Mouse (Mus musculus) lung, postnatal 0 days (tissue): ENCODE measurements around the gene Ms4a6b. TPM values are rescaled to one million over a fixed set of nuclear protein-coding genes. Genes with fewer than 3 reads are reported as not detected.
"Not testable (repeated sequence)": the region's sequence is repeated elsewhere in the genome, so short reads cannot be mapped to it uniquely, and the experiment has no call there.

ENCODE experiments used
- ATAC-seq: fragments of 200-750 bp; cut with Nextera tagmentation; 2 replicates; pipeline ENCODE4 v1.8.0; 2017; ENCODE audit warnings: moderate library complexity
- DNase-seq: peaks from one replicate; pipeline ENCODE4 v3.0.0-alpha.2; 2016; ENCODE audit warnings: low spot score
- H3K27ac ChIP-seq: fragments of 300-500 bp; sonication (generic); 2 replicates; pipeline ENCODE4 v1.5.1; 2014; ENCODE audit warnings: antibody characterized with exemption, mild to moderate bottlenecking, low read length, mixed read lengths
- H3K27me3 ChIP-seq: fragments of 300-500 bp; sonication (generic); replicated peaks from 2 replicates; pipeline ENCODE4 v1.6.1; 2014; ENCODE audit warnings: low read length, mixed read lengths; ENCODE audit not compliant: insufficient read depth
- H3K36me3 ChIP-seq: fragments of 300-500 bp; sonication (generic); 2 replicates; pipeline ENCODE4 v1.6.1; 2014; ENCODE audit warnings: low read length, mixed read lengths; ENCODE audit not compliant: insufficient read depth
- H3K4me1 ChIP-seq: fragments of 300-500 bp; sonication (generic); 2 replicates; pipeline ENCODE4 v1.6.1; 2014; ENCODE audit warnings: antibody characterized with exemption, low read depth, low read length, mixed read lengths; ENCODE audit not compliant: insufficient read depth
- H3K4me2 ChIP-seq: fragments of 300-500 bp; sonication (generic); replicated peaks from 2 replicates; pipeline ENCODE4 v1.6.1; 2014; ENCODE audit warnings: low read depth, mild to moderate bottlenecking, low read length, moderate library complexity, mixed read lengths
- H3K4me3 ChIP-seq: fragments of 300-500 bp; sonication (generic); 2 replicates; pipeline ENCODE4 v1.5.1; 2014; ENCODE audit warnings: low read depth, low read length
- H3K9ac ChIP-seq: fragments of 300-500 bp; sonication (generic); replicated peaks from 2 replicates; pipeline ENCODE4 v1.6.1; 2014; ENCODE audit warnings: low read depth, mild to moderate bottlenecking
- H3K9me3 ChIP-seq: fragments of 300-500 bp; sonication (generic); 2 replicates; pipeline ENCODE4 v1.6.1; 2016; ENCODE audit warnings: low read length, mixed read lengths
- CTCF ChIP-seq: IDR thresholded peaks from 2 replicates; pipeline ENCODE4 v1.5.1; 2016; ENCODE audit warnings: antibody characterized with exemption, mild to moderate bottlenecking
- EP300 ChIP-seq: IDR thresholded peaks from 2 replicates; pipeline ENCODE4 v1.6.1; 2016; ENCODE audit warnings: antibody characterized with exemption, mild to moderate bottlenecking, control low read depth
- WGBS: fragments of 180-500 bp; shearing (Covaris S2); extraction: QIAGEN DNeasy Blood & Tissue Kit; methylation state at CpG from one replicate; pipeline ENCODE4 v1.1.7; 2014; 5-methylcytosine and 5-hydroxymethylcytosine counted together
- polyA plus RNA-seq: library from polyadenylated mRNA; unstranded; fragments of >200 nt; fragmentation: Nextera tagmentation; extraction: Ambion mirVana; gene quantifications from 2 replicates; pipeline ENCODE4 v1.2.1, GENCODE M21; 2015

The Ms4a6b gene
- polyA plus RNA-seq, 1 experiment from 2014 or later: 7.1 TPM

DNA sequence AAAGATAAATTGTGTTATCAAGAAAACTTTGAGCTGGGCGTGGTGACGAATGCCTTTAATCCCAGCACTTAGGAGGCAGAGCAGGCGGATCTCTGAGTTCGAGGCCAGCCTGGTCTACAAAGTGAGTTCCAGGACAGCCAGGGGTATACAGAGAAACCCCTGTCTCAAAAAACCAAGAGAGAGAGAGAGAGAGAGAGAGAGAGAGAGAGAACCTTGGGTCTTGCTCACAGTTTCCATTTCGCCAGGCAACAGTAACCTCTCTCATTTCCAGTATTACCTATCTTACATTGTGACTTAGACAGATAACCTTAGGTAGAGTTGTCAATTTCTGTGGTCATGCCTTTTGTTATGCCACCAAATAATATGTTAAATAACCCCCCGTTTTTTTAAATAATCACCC lies 20.0 kb upstream of the Ms4a6b start:
- WGBS: 73% methylated on average over 6 of the region's 6 CpGs
- Histone ChIP-seq H3K4me3 (no peak overlapping the region), H3K9ac (no peak overlapping the region), H3K27ac (no peak overlapping the region), H3K4me2 (no peak overlapping the region), H3K4me1 (no peaks in the 10 kb centered on the region), H3K9me3 (no peaks in the 10 kb centered on the region), H3K36me3 (no peaks in the 10 kb centered on the region), H3K27me3 (no peaks in the 10 kb centered on the region)
- no peak for TF ChIP-seq CTCF
- no peak for TF ChIP-seq EP300
- ATAC-seq (no peak), DNase-seq (no peak)

DNA sequence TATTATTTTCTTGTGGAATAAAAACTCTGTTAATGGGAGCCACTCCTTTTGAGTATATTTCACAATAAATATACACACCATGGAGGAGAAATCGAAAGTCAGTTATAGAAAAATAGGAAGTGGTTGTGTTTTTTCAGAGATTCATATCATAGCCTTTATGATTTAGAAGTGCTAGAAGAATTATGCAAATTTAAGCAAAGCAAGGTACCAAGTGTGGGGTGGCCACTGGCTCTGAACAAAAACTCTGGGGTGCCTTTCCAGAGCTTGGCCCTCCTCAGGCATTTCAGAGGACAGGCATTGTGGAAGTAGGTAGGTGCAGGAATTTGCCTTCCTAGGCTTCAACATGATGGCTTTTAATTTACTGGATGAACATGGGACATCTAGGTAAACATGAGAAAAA lies 19.0 kb upstream of the Ms4a6b start:
- not testable (repeated sequence) for H3K9me3 ChIP-seq, H3K27ac ChIP-seq, H3K36me3 ChIP-seq, H3K9ac ChIP-seq, H3K4me2 ChIP-seq, ATAC-seq, H3K4me1 ChIP-seq, DNase-seq, H3K27me3 ChIP-seq, H3K4me3 ChIP-seq
- 65% methylated on average over 1 of the region's 1 CpGs for WGBS

- 89% methylated on average over 1 of the region's 1 CpGs for WGBS
- H3K4me3 ChIP-seq: no peak overlapping the region
- ATAC-seq: no peak
Measured at GRCm38 (mm10) chr19:11500796-11501195, 15.5 kb upstream of the Ms4a6b start.

DNA sequence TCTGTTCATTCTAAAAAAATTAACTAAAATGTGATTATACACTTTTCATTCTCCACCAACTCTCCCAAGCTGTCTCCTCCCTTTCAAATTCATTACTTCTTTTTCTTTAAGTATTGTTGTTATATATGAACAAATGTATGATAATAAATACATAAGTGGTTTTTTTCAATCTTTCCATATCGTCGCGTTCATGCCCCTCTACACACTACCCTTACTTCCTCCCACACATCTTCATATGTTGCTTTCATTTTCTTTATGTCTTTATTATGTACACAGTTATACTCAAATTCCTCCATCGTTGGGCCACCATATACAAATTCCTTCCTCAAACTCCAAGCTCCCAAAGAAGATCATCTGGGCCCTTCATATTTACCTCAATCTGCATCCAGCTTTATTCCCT lies 15.0 kb upstream of the Ms4a6b start:
- Histone ChIP-seq H3K4me2 (no peak overlapping the region), H3K9ac (no peak overlapping the region), H3K4me3 (no peak overlapping the region), H3K4me1 (no peaks in the 10 kb centered on the region), H3K36me3 (no peaks in the 10 kb centered on the region), H3K27me3 (no peaks in the 10 kb centered on the region), H3K9me3 (no peaks in the 10 kb centered on the region), H3K27ac (no peak overlapping the region)
- DNase-seq (no peak), ATAC-seq (no peak)
- WGBS: 78% methylated on average over 4 of the region's 4 CpGs
- TF ChIP-seq CTCF: no peak
- no peak for TF ChIP-seq EP300

More at GRCm38 (mm10) chr19:11500796-11501195, 15.5 kb upstream of the Ms4a6b start:
- H3K4me2 ChIP-seq: no peak overlapping the region
- no peaks in the 10 kb centered on the region for H3K9me3 ChIP-seq
- H3K27ac ChIP-seq: no peak overlapping the region
- H3K9ac ChIP-seq: no peak overlapping the region
- no peaks in the 10 kb centered on the region for H3K27me3 ChIP-seq
- H3K36me3 ChIP-seq: no peaks in the 10 kb centered on the region
- H3K4me1 ChIP-seq: no peaks in the 10 kb centered on the region
- DNase-seq: no peak
- TF ChIP-seq EP300: no peak
- TF ChIP-seq CTCF: no peak

DNA sequence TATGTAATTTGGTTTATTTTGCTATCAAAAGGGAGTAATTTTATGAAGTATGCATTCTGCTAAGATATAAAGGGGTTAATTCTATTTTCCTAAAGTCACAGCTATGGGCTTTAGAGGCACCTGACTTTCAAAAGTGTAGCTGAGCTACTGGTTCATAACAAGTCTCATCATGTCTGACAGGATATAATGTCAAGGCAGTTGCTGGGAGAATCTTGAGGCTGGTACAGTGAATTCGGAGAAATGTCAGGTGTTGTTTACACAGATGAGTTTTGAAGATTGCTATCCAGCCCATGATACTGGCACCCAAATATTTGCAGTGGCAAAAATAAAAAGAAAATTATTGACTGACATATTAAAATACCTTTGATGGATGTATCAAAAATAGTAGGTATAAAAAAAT lies 11.5 kb upstream of the Ms4a6b start:
- Histone ChIP-seq H3K36me3 (no peaks in the 10 kb centered on the region), H3K4me2 (no peak overlapping the region), H3K27me3 (no peaks in the 10 kb centered on the region), H3K9ac (no peak overlapping the region), H3K9me3 (no peaks in the 10 kb centered on the region), H3K4me3 (no peak overlapping the region), H3K4me1 (no peaks in the 10 kb centered on the region), H3K27ac (no peak overlapping the region)
- TF ChIP-seq EP300 (no peak), CTCF (no peak)
- WGBS: 64% methylated on average over 1 of the region's 1 CpGs
- no peak for DNase-seq
- ATAC-seq: no peak

GRCm38 (mm10) chr19:11513458-11513857 lies 2.9 kb upstream of the Ms4a6b start:
- H3K36me3 ChIP-seq: no peaks in the 10 kb centered on the region
- H3K9me3 ChIP-seq: no peaks in the 10 kb centered on the region
- H3K4me1 ChIP-seq: no peaks in the 10 kb centered on the region
- no peaks in the 10 kb centered on the region for H3K27me3 ChIP-seq
- H3K4me3 ChIP-seq: no peak overlapping the region
- no peak overlapping the region for H3K27ac ChIP-seq
- ATAC-seq (no peak), DNase-seq (peak; percentile 26)
- no peak overlapping the region for H3K9ac ChIP-seq
- WGBS: 38% methylated on average over 1 of the region's 1 CpGs
- TF ChIP-seq CTCF (no peak), EP300 (no peak)
- H3K4me2 ChIP-seq: no peak overlapping the region

- Histone ChIP-seq H3K36me3 (no peaks in the 10 kb centered on the region), H3K27me3 (no peaks in the 10 kb centered on the region), H3K9me3 (no peaks in the 10 kb centered on the region), H3K4me1 (no peaks in the 10 kb centered on the region), H3K4me3 (no peak overlapping the region), H3K9ac (no peak overlapping the region), H3K27ac (no peak overlapping the region), H3K4me2 (no peak overlapping the region)
- ATAC-seq (no peak), DNase-seq (no peak)
- 51% methylated on average over 4 of the region's 4 CpGs for WGBS
- TF ChIP-seq EP300 (no peak), CTCF (no peak)
Measured at GRCm38 (mm10) chr19:11516845-11517244, 533 bp downstream of the Ms4a6b start.

GRCm38 (mm10) chr19:11517373-11517772 lies 1.1 kb downstream of the Ms4a6b start:
- not testable (repeated sequence) for H3K4me3 ChIP-seq
- WGBS: 10% methylated on average over 1 of the region's 1 CpGs
- DNase-seq: peak; percentile 36

DNA sequence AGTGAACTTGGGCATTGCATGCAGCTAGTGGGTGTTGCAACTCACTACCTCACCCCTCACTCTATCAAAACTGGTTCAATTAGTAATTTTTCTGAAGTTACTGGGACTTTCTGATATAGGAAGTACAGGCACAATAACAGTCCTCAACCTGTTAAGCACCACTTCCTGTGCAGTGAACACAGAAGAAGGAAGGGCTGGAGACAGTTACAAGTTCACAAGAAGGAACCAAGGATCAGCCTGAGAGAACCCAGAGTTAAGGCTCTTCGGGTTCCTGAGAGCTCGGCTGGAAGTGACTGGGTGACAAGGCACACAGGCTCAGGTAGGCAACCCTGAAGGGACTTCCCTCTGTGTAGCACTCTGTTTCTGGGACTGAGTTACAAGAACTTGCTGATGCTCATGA lies 2.0 kb downstream of the Ms4a6b start:
- not testable (repeated sequence) for ATAC-seq, H3K4me2 ChIP-seq, H3K27me3 ChIP-seq, H3K4me3 ChIP-seq, H3K9ac ChIP-seq, H3K9me3 ChIP-seq, H3K4me1 ChIP-seq, H3K27ac ChIP-seq, H3K36me3 ChIP-seq, DNase-seq
- 59% methylated on average over 2 of the region's 2 CpGs for WGBS

More at GRCm38 (mm10) chr19:11517373-11517772, 1.1 kb downstream of the Ms4a6b start:
- H3K27ac ChIP-seq, ATAC-seq, H3K27me3 ChIP-seq, H3K9me3 ChIP-seq, H3K9ac ChIP-seq, H3K36me3 ChIP-seq, H3K4me1 ChIP-seq, H3K4me2 ChIP-seq: not testable (repeated sequence)
